Mouse (Mus musculus) forebrain, embryonic 10.5 days (tissue): ENCODE results near the gene Ssxb5. TPM values are rescaled to one million over a fixed set of nuclear protein-coding genes. Genes with fewer than 3 reads are reported as not detected.
"Not testable (repeated sequence)": the region's sequence is repeated elsewhere in the genome, so short reads cannot be mapped to it uniquely, and the experiment has no call there.

ENCODE experiments used
- DNase-seq: peaks from one replicate; pipeline ENCODE4 v3.0.0-alpha.2; 2017; ENCODE audit warnings: low spot score; ENCODE audit errors: extremely low spot score
- H3K27ac ChIP-seq: fragments of 300-500 bp; sonication (generic); 2 replicates; pipeline ENCODE4 v1.5.1; 2016; ENCODE audit warnings: mild to moderate bottlenecking
- H3K27me3 ChIP-seq: fragments of 300-500 bp; sonication (generic); 2 replicates; pipeline ENCODE4 v1.6.1; 2016; ENCODE audit warnings: mild to moderate bottlenecking; ENCODE audit not compliant: poor library complexity, severe bottlenecking
- H3K36me3 ChIP-seq: fragments of 300-500 bp; sonication (generic); replicated peaks from 2 replicates; pipeline ENCODE4 v1.6.1; 2016; ENCODE audit warnings: mild to moderate bottlenecking, moderate library complexity
- H3K4me1 ChIP-seq: fragments of 300-500 bp; sonication (generic); 2 replicates; pipeline ENCODE4 v1.6.1; 2016
- H3K4me3 ChIP-seq: fragments of 300-500 bp; sonication (generic); 2 replicates; pipeline ENCODE4 v1.5.1; 2016; ENCODE audit warnings: mild to moderate bottlenecking, moderate library complexity
- H3K9me3 ChIP-seq: fragments of 300-500 bp; sonication (generic); 2 replicates; pipeline ENCODE4 v1.6.1; 2016; ENCODE audit warnings: mild to moderate bottlenecking, moderate library complexity
- WGBS: fragments of 180-500 bp; shearing (Covaris S2); methylation state at CpG from one replicate; pipeline ENCODE4 v1.1.7; 2016; 5-methylcytosine and 5-hydroxymethylcytosine counted together
- polyA plus RNA-seq: library from polyadenylated mRNA; unstranded; fragments of >200 nt; fragmentation: Nextera tagmentation; extraction: Ambion mirVana; gene quantifications from 2 replicates; pipeline ENCODE4 v1.2.1, GENCODE M21; 2016

Ssxb5 gene
- polyA plus RNA-seq, result not detected in 2 replicates

DNA sequence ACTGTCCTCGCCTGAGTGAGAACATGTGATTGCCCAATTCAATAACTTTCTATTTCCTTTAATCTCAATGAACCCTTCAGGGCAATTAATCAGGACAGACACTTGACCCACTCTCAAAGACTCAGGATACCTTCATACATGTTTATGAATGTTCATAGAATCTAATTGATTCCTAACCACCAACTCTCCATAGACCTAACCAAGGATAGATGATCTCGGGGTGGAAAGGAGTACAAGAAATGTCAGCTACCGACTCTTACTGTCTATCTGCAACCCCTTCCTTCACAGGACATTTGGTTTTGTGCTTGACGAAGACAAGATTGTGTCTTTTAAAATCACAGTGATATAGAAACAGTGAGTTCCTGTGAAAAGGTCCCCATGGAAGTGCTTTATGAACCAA is at the start of gene Ssxb5:
TSS of gene Ssxb5 (plus strand) at position 301 of the 400 bp plus-strand sequence.
- H3K4me3 ChIP-seq, H3K27ac ChIP-seq, H3K4me1 ChIP-seq, H3K27me3 ChIP-seq, H3K36me3 ChIP-seq, DNase-seq: not testable (repeated sequence)
- peaks cover 19% of the 10 kb centered on the region for H3K9me3 ChIP-seq
- WGBS, result 85% methylated on average over 4 of the region's 4 CpGs

DNA sequence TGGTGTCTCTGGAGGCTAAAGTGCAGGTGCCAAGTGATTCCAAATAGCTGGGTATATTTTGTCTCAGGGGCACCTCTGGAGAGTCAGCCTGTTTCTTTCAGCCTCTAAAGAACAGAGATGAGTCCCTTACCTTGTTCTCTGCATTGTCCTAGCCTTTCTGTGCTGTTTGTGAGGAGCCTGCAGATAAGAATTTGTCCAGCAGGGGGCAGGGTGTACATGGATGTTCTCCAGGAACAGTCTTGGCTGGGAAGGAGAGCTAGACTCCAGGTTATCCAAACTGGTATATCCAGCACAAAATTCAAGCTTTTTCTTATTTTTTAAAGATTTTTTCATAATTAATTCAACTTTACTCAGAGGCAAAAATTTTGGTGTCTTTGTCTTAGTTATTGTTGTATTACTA is 28.6 kb downstream of the Ssxb5 start:
- Histone ChIP-seq H3K27me3 (no peaks in the 10 kb centered on the region), H3K4me1 (no peaks in the 10 kb centered on the region), H3K4me3 (no peak overlapping the region), H3K36me3 (no peaks in the 10 kb centered on the region), H3K27ac (no peak overlapping the region), H3K9me3 (no peaks in the 10 kb centered on the region)
- no peak for DNase-seq

DNA sequence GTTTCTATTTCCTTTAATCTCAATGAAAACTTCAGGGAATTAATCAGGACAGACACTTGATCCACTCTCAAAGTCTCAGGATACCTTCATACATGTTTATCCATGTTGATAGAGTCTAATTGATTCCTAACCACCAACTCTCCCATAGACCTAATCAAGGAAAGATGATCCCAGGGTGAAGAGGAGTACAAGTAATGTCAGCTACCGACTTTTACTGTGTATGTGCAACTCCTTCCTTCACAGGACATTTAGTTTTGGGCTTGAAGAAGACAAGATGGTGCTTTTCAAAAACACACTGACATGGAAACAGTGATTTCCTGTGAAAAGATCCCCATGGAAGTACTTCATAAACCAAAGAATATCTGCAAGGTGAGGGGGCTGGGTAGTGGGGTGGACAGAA is 40.2 kb downstream of the Ssxb5 start, which contains the start of gene Gm6592:
TSS of gene Gm6592 (plus strand) at position 301 of the 400 bp plus-strand sequence.
- H3K27ac ChIP-seq, result no peak within 1 kb of the TSS
- WGBS, result 68% methylated on average over 1 of the region's 1 CpGs
- DNase-seq, result no peak
- H3K36me3 ChIP-seq, result no peaks in the 10 kb centered on the region
- H3K27me3 ChIP-seq, result no peaks in the 10 kb centered on the region
- no peak within 1 kb of the TSS for H3K4me3 ChIP-seq
- H3K9me3 ChIP-seq, result no peaks in the 10 kb centered on the region
- H3K4me1 ChIP-seq, result no peaks in the 10 kb centered on the region

DNA sequence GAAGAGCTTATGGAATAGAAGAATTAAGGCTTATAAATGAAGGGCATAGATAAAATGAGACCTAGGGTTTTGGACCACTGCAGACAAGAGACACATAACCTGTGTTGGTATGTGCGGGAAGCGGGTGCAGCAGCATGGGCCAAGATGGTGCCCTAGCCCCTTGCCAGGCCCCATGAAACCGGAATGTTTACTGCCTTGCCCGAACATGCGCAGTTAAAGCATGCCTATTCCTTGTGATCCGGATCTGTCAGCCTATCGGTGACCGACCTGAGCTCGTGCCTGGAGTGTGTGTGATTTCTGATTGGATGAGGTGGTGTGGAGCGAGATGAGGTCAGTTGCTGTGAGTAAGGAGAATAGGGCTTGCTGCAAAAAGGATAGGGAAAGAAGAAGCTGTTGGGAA is 49.0 kb downstream of the Ssxb5 start:
- Histone ChIP-seq H3K36me3 (no peaks in the 10 kb centered on the region), H3K27me3 (no peaks in the 10 kb centered on the region), H3K9me3 (no peaks in the 10 kb centered on the region; the same call in 1 of the 2 replicates), H3K4me3 (no peak overlapping the region), H3K27ac (no peak overlapping the region), H3K4me1 (no peaks in the 10 kb centered on the region)
- DNase-seq, result no peak
- WGBS, result 93% methylated on average over 10 of the region's 10 CpGs

Other genes with a start within 250 kb of the Ssxb5 start
- not detected in 2 replicates for gene Ssxb3, start 211.9 kb upstream of the Ssxb5 start, polyA plus RNA-seq
- not detected in 2 replicates for gene Ssxb8, start 112.8 kb upstream of the Ssxb5 start, polyA plus RNA-seq
- not detected in 2 replicates for gene Ssx9, start 55.3 kb upstream of the Ssxb5 start, polyA plus RNA-seq
- gene Gm6592, start 40.3 kb downstream of the Ssxb5 start, polyA plus RNA-seq, result not detected in 2 replicates
- gene Gm5751, start 70.6 kb downstream of the Ssxb5 start, polyA plus RNA-seq, result not detected in 2 replicates
- gene B630019K06Rik, start 88.7 kb downstream of the Ssxb5 start, polyA plus RNA-seq, result 2.2 and 2.4 TPM in 2 replicates
- gene Fthl17b, start 159.3 kb downstream of the Ssxb5 start, polyA plus RNA-seq, result not detected in 2 replicates
- not detected in 2 replicates for gene Fthl17c, start 172.9 kb downstream of the Ssxb5 start, polyA plus RNA-seq
- gene Fthl17d, start 183.1 kb downstream of the Ssxb5 start, polyA plus RNA-seq, result not detected in 2 replicates
- not detected in 2 replicates for gene Fthl17e, start 229.8 kb downstream of the Ssxb5 start, polyA plus RNA-seq